Mouse (Mus musculus) neural tube, embryonic 11.5 days (tissue): Measurements from ENCODE around the gene Slc39a8. TPM values are rescaled to one million over a fixed set of nuclear protein-coding genes. Genes with fewer than 3 reads are reported as not detected.
A peak's percentile ranks its signal among the peaks of the same experiment; 100 is the strongest.

Experiments used
- ATAC-seq: fragments of 200-750 bp; cut with Nextera tagmentation; 2 replicates; pipeline ENCODE4 v1.8.0; 2017; ENCODE audit warnings: moderate number of reproducible peaks, mild to moderate bottlenecking, moderate TSS enrichment, moderate library complexity; ENCODE audit not compliant: insufficient read depth, low FRiP score, low TSS enrichment
- DNase-seq: peaks from one replicate; pipeline ENCODE4 v3.0.0-alpha.2; 2015; ENCODE audit warnings: low spot score
- H3K27ac ChIP-seq: fragments of 300-500 bp; sonication (generic); 2 replicates; pipeline ENCODE4 v1.5.1; 2014; ENCODE audit warnings: low read depth, mild to moderate bottlenecking, low read length
- H3K27me3 ChIP-seq: fragments of 300-500 bp; sonication (generic); 2 replicates; pipeline ENCODE4 v1.6.1; 2014; ENCODE audit warnings: mild to moderate bottlenecking, low read length, mixed read lengths; ENCODE audit not compliant: control insufficient read depth, insufficient read depth
- H3K36me3 ChIP-seq: fragments of 300-500 bp; sonication (generic); 2 replicates; pipeline ENCODE4 v1.6.1; 2014; ENCODE audit warnings: mild to moderate bottlenecking, low read length, moderate library complexity, mixed read lengths; ENCODE audit not compliant: control insufficient read depth, insufficient read depth
- H3K4me1 ChIP-seq: fragments of 300-500 bp; sonication (generic); 2 replicates; pipeline ENCODE4 v1.6.1; 2014; ENCODE audit warnings: low read length, mixed read lengths; ENCODE audit not compliant: control insufficient read depth, insufficient read depth
- H3K4me2 ChIP-seq: fragments of 300-500 bp; sonication (generic); 2 replicates; pipeline ENCODE4 v1.6.1; 2014; ENCODE audit warnings: low read depth, mild to moderate bottlenecking, moderate library complexity
- H3K4me3 ChIP-seq: fragments of 300-500 bp; sonication (generic); 2 replicates; pipeline ENCODE4 v1.5.1; 2014; ENCODE audit warnings: low read depth, low read length
- H3K9ac ChIP-seq: fragments of 300-500 bp; sonication (generic); 2 replicates; pipeline ENCODE4 v1.6.1; 2014; ENCODE audit warnings: mild to moderate bottlenecking, low read length
- H3K9me3 ChIP-seq: fragments of 300-500 bp; sonication (generic); 2 replicates; pipeline ENCODE4 v1.6.1; 2016; ENCODE audit warnings: low read length; ENCODE audit not compliant: control insufficient read depth
- WGBS: fragments of 180-500 bp; shearing (Covaris S2); extraction: QIAGEN DNeasy Blood & Tissue Kit; methylation state at CpG from one replicate; pipeline ENCODE4 v1.1.7; 2014; 5-methylcytosine and 5-hydroxymethylcytosine counted together
- polyA plus RNA-seq: library from polyadenylated mRNA; unstranded; fragments of >200 nt; fragmentation: Nextera tagmentation; extraction: Ambion mirVana; gene quantifications from 2 replicates; pipeline ENCODE4 v1.2.1, GENCODE M21; 2014

Gene Slc39a8
- polyA plus RNA-seq, 1 experiment from 2014 or later = 20.6 TPM

- Histone ChIP-seq H3K36me3 (no peaks in the 10 kb centered on the region), H3K27ac (no peak overlapping the region), H3K4me2 (no peak overlapping the region), H3K9me3 (no peaks in the 10 kb centered on the region), H3K27me3 (no peaks in the 10 kb centered on the region), H3K4me1 (no peaks in the 10 kb centered on the region), H3K9ac (no peak overlapping the region), H3K4me3 (no peak overlapping the region)
- ATAC-seq (no peak), DNase-seq (no peak)
- WGBS = 94% methylated on average over 6 of the region's 6 CpGs
These were observed 53.0 kb downstream of the Slc39a8 start for GRCm38 (mm10) chr3:135878048-135878447.

GRCm38 (mm10) chr3:135885927-135886658 lies 61.0 kb downstream of the Slc39a8 start:
- Histone ChIP-seq H3K4me2 (no peak overlapping the region), H3K36me3 (no peaks in the 10 kb centered on the region), H3K4me1 (no peaks in the 10 kb centered on the region), H3K27me3 (no peaks in the 10 kb centered on the region), H3K9ac (no peak overlapping the region), H3K27ac (no peak overlapping the region), H3K9me3 (no peaks in the 10 kb centered on the region), H3K4me3 (no peak overlapping the region)
- DNase-seq = no peak
- WGBS = 76% methylated on average over 12 of the region's 12 CpGs
- ATAC-seq = 0 out of 2 replicates have a peak, but pooled peaks have one; percentile 15

GRCm38 (mm10) chr3:135886659-135887027 lies 61.6 kb downstream of the Slc39a8 start:
- Histone ChIP-seq H3K4me2 (no peak overlapping the region), H3K27ac (no peak overlapping the region), H3K9ac (no peak overlapping the region), H3K9me3 (no peaks in the 10 kb centered on the region), H3K4me3 (no peak overlapping the region), H3K4me1 (no peaks in the 10 kb centered on the region), H3K36me3 (no peaks in the 10 kb centered on the region), H3K27me3 (no peaks in the 10 kb centered on the region)
- ATAC-seq (0 out of 2 replicates have a peak, but pooled peaks have one; percentile 27), DNase-seq (peak; percentile 80)
- WGBS = 47% methylated on average over 12 of the region's 12 CpGs

GRCm38 (mm10) chr3:135887033-135887855 lies 62.2 kb downstream of the Slc39a8 start:
- ATAC-seq (peak; percentile 41; the same call in 1 of the 2 replicates), DNase-seq (no peak)
- Histone ChIP-seq H3K9me3 (no peaks in the 10 kb centered on the region), H3K4me2 (no peak overlapping the region), H3K4me3 (no peak overlapping the region), H3K27me3 (no peaks in the 10 kb centered on the region), H3K27ac (no peak overlapping the region), H3K36me3 (no peaks in the 10 kb centered on the region), H3K9ac (no peak overlapping the region), H3K4me1 (no peaks in the 10 kb centered on the region)
- WGBS = 73% methylated on average over 9 of the region's 9 CpGs

- Histone ChIP-seq H3K9ac (no peak overlapping the region), H3K36me3 (no peaks in the 10 kb centered on the region), H3K4me1 (no peaks in the 10 kb centered on the region), H3K27me3 (no peaks in the 10 kb centered on the region), H3K4me2 (no peak overlapping the region), H3K9me3 (no peaks in the 10 kb centered on the region), H3K27ac (no peak overlapping the region), H3K4me3 (no peak overlapping the region)
- ATAC-seq (peak; percentile 58; the same call in 1 of the 2 replicates), DNase-seq (no peak)
- 59% methylated on average over 5 of the region's 5 CpGs for WGBS
These were observed 62.7 kb downstream of the Slc39a8 start for GRCm38 (mm10) chr3:135887856-135888155.

GRCm38 (mm10) chr3:135889401-135889800 lies 64.3 kb downstream of the Slc39a8 start:
- Histone ChIP-seq H3K27ac (no peak overlapping the region), H3K4me3 (no peak overlapping the region), H3K4me1 (no peaks in the 10 kb centered on the region), H3K9ac (no peak overlapping the region), H3K27me3 (no peaks in the 10 kb centered on the region), H3K36me3 (no peaks in the 10 kb centered on the region), H3K4me2 (no peak overlapping the region), H3K9me3 (no peaks in the 10 kb centered on the region)
- no peak for DNase-seq
- ATAC-seq = no peak

- Histone ChIP-seq H3K27me3 (no peaks in the 10 kb centered on the region), H3K9ac (no peak overlapping the region), H3K9me3 (no peaks in the 10 kb centered on the region), H3K4me1 (no peaks in the 10 kb centered on the region), H3K36me3 (no peaks in the 10 kb centered on the region), H3K27ac (no peak overlapping the region), H3K4me2 (no peak overlapping the region), H3K4me3 (no peak overlapping the region)
- 70% methylated on average over 1 of the region's 1 CpGs for WGBS
- no peak for ATAC-seq
- no peak for DNase-seq
These were observed 78.3 kb downstream of the Slc39a8 start for GRCm38 (mm10) chr3:135903366-135903765.

- H3K27ac ChIP-seq = no peak overlapping the region
- H3K36me3 ChIP-seq = no peaks in the 10 kb centered on the region
- H3K4me3 ChIP-seq = no peak overlapping the region
- DNase-seq (no peak), ATAC-seq (no peak)
- no peak overlapping the region for H3K9ac ChIP-seq
- no peak overlapping the region for H3K4me2 ChIP-seq
- 69% methylated on average over 6 of the region's 6 CpGs for WGBS
- no peaks in the 10 kb centered on the region for H3K9me3 ChIP-seq
- no peaks in the 10 kb centered on the region for H3K4me1 ChIP-seq
- H3K27me3 ChIP-seq = no peaks in the 10 kb centered on the region
These were observed 79.8 kb downstream of the Slc39a8 start for GRCm38 (mm10) chr3:135904881-135905280.

GRCm38 (mm10) chr3:135905729-135906128 lies 80.7 kb downstream of the Slc39a8 start:
- H3K36me3 ChIP-seq = no peaks in the 10 kb centered on the region
- H3K9ac ChIP-seq = no peak overlapping the region
- DNase-seq = no peak
- 96% methylated on average over 1 of the region's 1 CpGs for WGBS
- no peaks in the 10 kb centered on the region for H3K9me3 ChIP-seq
- H3K4me2 ChIP-seq = no peak overlapping the region
- H3K4me1 ChIP-seq = no peaks in the 10 kb centered on the region
- H3K27me3 ChIP-seq = no peaks in the 10 kb centered on the region
- ATAC-seq = no peak
- no peak overlapping the region for H3K4me3 ChIP-seq
- no peak overlapping the region for H3K27ac ChIP-seq
